Mouse (Mus musculus) embryonic fibroblast, embryonic 13.5 days (primary cell): ENCODE measurements around the gene Fastkd2.

Experiments used
- CTCF ChIP-seq: IDR thresholded peaks from 2 replicates; pipeline ENCODE4 v1.5.1; 2011; ENCODE audit warnings: mild to moderate bottlenecking, control low read depth, low read length, moderate library complexity, borderline replicate concordance; ENCODE audit not compliant: insufficient read depth
- POLR2A ChIP-seq: IDR thresholded peaks from 2 replicates; pipeline ENCODE4 v1.6.1; 2011; ENCODE audit warnings: low read depth, mild to moderate bottlenecking, control low read depth, low read length, moderate library complexity

DNA sequence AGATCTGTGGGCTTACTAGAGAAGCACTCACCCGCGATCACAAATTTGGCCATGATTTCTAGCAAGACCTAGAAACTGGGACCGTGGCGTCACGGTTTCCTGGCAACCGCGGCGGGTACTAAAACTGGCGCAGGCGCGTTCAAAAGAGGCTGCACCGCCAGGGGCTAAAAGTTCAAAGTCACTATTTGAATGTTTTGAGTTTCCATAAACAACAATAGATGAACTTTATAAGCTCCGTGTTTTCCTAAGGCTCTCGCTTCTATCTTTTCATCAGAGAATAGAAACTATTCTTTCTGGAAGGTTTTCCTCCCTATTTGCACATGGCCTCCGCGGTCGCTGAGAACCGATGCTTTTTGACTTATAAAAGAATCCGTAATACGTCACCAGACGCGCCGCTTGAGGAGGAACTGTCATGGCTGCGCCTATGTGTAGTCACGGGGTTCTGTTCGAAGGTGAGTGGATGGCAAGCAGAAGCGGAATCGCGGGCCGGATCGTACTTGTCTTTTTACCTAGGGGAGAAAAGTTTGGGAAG, at the start of gene Fastkd2, which contains the start of gene Mdh1b:
- TF ChIP-seq POLR2A (peak; percentile 49), CTCF (no peak)
